Mouse (Mus musculus): ENCODE measurements at regions not wholly inside any gene's neighbourhood (a gene's known extent, or its start where the extent isn't known, plus 50 kb on each side); places are given as distances from the start of the nearest gene placed in this dataset.

- peak; percentile 72; the same call in 1 of the 2 replicates for ATAC-seq (ENCODE audit: low FRiP score)
- Histone ChIP-seq H3K4me2 (no peak overlapping the region), H3K9me3 (no peaks in the 10 kb centered on the region), H3K27me3 (0 out of 2 replicates have a peak, but pooled peaks cover 2% of the 10 kb centered on the region), H3K36me3 (replicated peaks) (no peaks in the 10 kb centered on the region), H3K4me1 (no peaks in the 10 kb centered on the region), H3K27ac (no peak overlapping the region), H3K4me3 (replicated peaks) (no peak overlapping the region), H3K9ac (no peak overlapping the region)
- WGBS, result 20% methylated on average over 10 of the region's 10 CpGs
These were observed 199.6 kb downstream of the Foxa2 start for GRCm38 (mm10) chr2:147846968-147847749.

GRCm38 (mm10) chr2:147845256-147845655 is 201.5 kb downstream of the Foxa2 start:
- 83% methylated on average over 1 of the region's 1 CpGs for WGBS

DNA sequence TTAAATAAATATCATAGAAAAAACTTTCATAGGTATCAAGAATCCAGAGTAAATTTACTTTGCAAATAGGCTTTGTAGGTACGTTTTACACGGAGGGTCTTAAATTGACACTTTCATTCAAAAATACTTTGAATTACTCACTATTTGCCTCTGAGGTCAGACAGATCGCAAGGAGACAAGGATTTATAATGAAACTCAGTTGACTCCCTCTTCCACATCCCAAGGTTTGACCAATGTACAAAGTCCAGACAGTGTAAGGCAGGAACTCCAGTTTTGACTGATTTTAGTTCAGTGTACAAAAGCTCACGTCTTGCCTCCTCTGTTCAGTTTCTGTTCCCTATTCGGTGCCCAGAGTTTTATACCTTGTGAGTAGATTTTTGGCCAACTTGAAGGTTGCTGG is 205.8 kb downstream of the Foxa2 start:
- Histone ChIP-seq H3K27me3 (no peaks in the 10 kb centered on the region), H3K4me2 (no peak overlapping the region), H3K27ac (no peak overlapping the region), H3K36me3 (replicated peaks) (no peaks in the 10 kb centered on the region), H3K9me3 (no peaks in the 10 kb centered on the region), H3K4me1 (no peaks in the 10 kb centered on the region), H3K9ac (no peak overlapping the region), H3K4me3 (replicated peaks) (no peak overlapping the region)
- 92% methylated on average over 5 of the region's 5 CpGs for WGBS
- no peak for ATAC-seq (ENCODE audit: low FRiP score)

More at GRCm38 (mm10) chr2:147845256-147845655, 201.5 kb downstream of the Foxa2 start:
- Histone ChIP-seq H3K27me3 (0 out of 2 replicates have a peak, but pooled peaks cover 2% of the 10 kb centered on the region), H3K36me3 (replicated peaks) (no peaks in the 10 kb centered on the region), H3K4me1 (no peaks in the 10 kb centered on the region), H3K9me3 (no peaks in the 10 kb centered on the region), H3K27ac (no peak overlapping the region), H3K4me3 (replicated peaks) (no peak overlapping the region), H3K4me2 (no peak overlapping the region), H3K9ac (no peak overlapping the region)
- ATAC-seq (ENCODE audit: low FRiP score), result no peak

- Histone ChIP-seq H3K9ac (no peak overlapping the region), H3K27ac (no peak overlapping the region), H3K27me3 (no peaks in the 10 kb centered on the region), H3K9me3 (no peaks in the 10 kb centered on the region), H3K36me3 (replicated peaks) (no peaks in the 10 kb centered on the region), H3K4me3 (replicated peaks) (no peak overlapping the region), H3K4me2 (no peak overlapping the region), H3K4me1 (no peaks in the 10 kb centered on the region)
- 80% methylated on average over 4 of the region's 4 CpGs for WGBS
- ATAC-seq (ENCODE audit: low FRiP score), result no peak
These were observed 208.2 kb downstream of the Foxa2 start for GRCm38 (mm10) chr2:147838613-147839012.

GRCm38 (mm10) chr2:147830551-147830950 is 216.2 kb downstream of the Foxa2 start:
- WGBS, result 42% methylated on average over 6 of the region's 6 CpGs
- Histone ChIP-seq H3K4me1 (peaks cover 2% of the 10 kb centered on the region; the same call in 1 of the 2 replicates), H3K4me2 (no peak overlapping the region), H3K9ac (no peak overlapping the region), H3K27ac (no peak overlapping the region), H3K4me3 (replicated peaks) (no peak overlapping the region), H3K36me3 (replicated peaks) (no peaks in the 10 kb centered on the region), H3K27me3 (no peaks in the 10 kb centered on the region), H3K9me3 (no peaks in the 10 kb centered on the region)
- no peak for ATAC-seq (ENCODE audit: low FRiP score)

DNA sequence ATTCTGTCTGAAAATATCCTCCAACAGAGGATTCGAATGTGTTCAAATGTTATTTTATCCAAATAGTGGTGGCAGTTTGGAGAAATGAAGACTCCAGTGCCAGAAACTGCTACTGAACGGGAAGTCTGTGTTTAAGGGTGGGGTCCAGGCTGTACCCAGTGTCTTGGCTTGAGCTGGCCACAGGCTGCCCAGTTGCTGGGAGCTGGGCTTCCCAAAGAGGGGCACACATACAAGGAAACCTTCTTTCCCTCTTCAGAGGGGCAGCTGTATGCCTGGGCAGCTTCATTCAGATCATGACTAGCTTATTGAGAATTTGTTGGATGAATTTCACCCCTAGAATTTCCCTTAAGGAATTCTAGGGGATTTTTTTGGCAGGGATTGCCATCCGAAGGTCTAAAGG is 229.8 kb downstream of the Foxa2 start:
- WGBS, result 92% methylated on average over 3 of the region's 3 CpGs
- no peak overlapping the region for H3K4me2 ChIP-seq
- no peaks in the 10 kb centered on the region for H3K36me3 ChIP-seq (replicated peaks)
- H3K9ac ChIP-seq, result no peak overlapping the region
- no peaks in the 10 kb centered on the region for H3K9me3 ChIP-seq
- H3K4me1 ChIP-seq, result no peaks in the 10 kb centered on the region
- no peak overlapping the region for H3K4me3 ChIP-seq (replicated peaks)
- no peak for ATAC-seq (ENCODE audit: low FRiP score)
- H3K27ac ChIP-seq, result no peak overlapping the region
- no peaks in the 10 kb centered on the region for H3K27me3 ChIP-seq

- Histone ChIP-seq H3K4me3 (replicated peaks) (no peak overlapping the region), H3K36me3 (replicated peaks) (no peaks in the 10 kb centered on the region), H3K4me2 (no peak overlapping the region), H3K9ac (no peak overlapping the region), H3K27me3 (no peaks in the 10 kb centered on the region), H3K27ac (no peak overlapping the region), H3K9me3 (no peaks in the 10 kb centered on the region), H3K4me1 (no peaks in the 10 kb centered on the region)
- WGBS, result 88% methylated on average over 3 of the region's 3 CpGs
- no peak for ATAC-seq (ENCODE audit: low FRiP score)
These were observed 232.5 kb downstream of the Foxa2 start for GRCm38 (mm10) chr2:147814231-147814630.

GRCm38 (mm10) chr2:147813516-147813915 is 233.3 kb downstream of the Foxa2 start:
- Histone ChIP-seq H3K4me1 (no peaks in the 10 kb centered on the region), H3K36me3 (replicated peaks) (no peaks in the 10 kb centered on the region), H3K9ac (no peak overlapping the region), H3K4me2 (no peak overlapping the region), H3K9me3 (no peaks in the 10 kb centered on the region), H3K27ac (no peak overlapping the region), H3K4me3 (replicated peaks) (no peak overlapping the region), H3K27me3 (peaks cover 7% of the 10 kb centered on the region; the same call in 1 of the 2 replicates)
- 86% methylated on average over 2 of the region's 2 CpGs for WGBS
- no peak for ATAC-seq (ENCODE audit: low FRiP score)

DNA sequence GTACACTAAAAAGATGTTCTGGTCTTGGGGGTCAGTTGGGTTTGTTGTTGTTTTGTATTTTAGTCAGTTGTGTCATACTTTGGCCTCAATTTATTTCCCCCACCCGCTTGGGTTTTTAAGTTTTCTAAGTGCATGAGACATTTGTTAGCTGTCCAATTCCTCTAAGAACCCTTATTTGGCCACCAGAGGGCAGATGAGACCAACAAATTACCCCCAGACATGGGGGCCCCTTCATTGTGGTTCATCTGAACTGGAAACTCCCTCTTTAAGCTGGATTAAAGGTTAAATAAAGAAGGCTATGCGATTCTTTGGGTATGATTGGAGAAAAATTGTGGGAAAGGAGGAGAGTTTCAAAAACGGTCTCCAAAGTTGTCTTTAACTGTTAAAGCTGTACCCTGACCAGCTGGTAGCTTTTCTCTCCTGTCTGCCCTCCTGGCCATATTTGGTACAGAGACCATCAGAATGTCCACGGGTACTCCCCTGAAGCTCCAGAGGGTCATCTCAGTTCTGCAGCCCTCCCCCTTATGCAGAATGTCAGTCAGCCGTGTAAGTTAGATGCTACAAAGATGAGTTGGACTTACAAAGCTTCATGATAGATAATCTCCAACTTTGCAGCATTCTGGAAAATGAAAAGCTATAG is 238.6 kb downstream of the Foxa2 start:
- Histone ChIP-seq H3K4me3 (replicated peaks) (no peak overlapping the region), H3K9me3 (no peaks in the 10 kb centered on the region), H3K36me3 (replicated peaks) (no peaks in the 10 kb centered on the region), H3K4me1 (no peaks in the 10 kb centered on the region), H3K27ac (no peak overlapping the region), H3K4me2 (no peak overlapping the region), H3K9ac (no peak overlapping the region), H3K27me3 (peaks cover 11% of the 10 kb centered on the region)
- 0 out of 2 replicates have a peak, but pooled peaks have one; percentile 55 for ATAC-seq (ENCODE audit: low FRiP score)
- WGBS, result 47% methylated on average over 5 of the region's 5 CpGs

DNA sequence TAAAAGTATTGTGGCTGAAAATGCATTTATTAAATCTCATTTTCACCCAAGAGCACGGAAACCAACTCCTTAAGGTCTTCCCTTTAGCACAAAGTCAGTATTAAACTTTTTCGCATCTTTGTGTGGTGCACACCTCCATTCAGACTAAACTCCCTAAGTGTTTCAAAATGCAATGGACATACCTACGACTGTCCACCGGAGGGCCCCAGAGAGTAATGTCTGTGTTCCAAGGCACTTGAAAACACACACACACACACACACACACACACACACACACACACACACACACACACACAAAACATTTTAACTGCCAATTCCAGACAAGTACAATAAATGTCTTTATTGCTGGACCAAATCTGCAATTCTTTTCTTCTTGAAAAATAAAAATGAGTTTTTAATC is 243.7 kb downstream of the Foxa2 start:
- 31% methylated on average over 4 of the region's 4 CpGs for WGBS
- Histone ChIP-seq H3K36me3 (replicated peaks) (no peaks in the 10 kb centered on the region), H3K9me3 (no peaks in the 10 kb centered on the region), H3K27me3 (peaks cover 4% of the 10 kb centered on the region), H3K4me2 (no peak overlapping the region), H3K4me1 (no peaks in the 10 kb centered on the region), H3K9ac (no peak overlapping the region), H3K27ac (no peak overlapping the region), H3K4me3 (replicated peaks) (no peak overlapping the region)
- ATAC-seq (ENCODE audit: low FRiP score), result no peak

DNA sequence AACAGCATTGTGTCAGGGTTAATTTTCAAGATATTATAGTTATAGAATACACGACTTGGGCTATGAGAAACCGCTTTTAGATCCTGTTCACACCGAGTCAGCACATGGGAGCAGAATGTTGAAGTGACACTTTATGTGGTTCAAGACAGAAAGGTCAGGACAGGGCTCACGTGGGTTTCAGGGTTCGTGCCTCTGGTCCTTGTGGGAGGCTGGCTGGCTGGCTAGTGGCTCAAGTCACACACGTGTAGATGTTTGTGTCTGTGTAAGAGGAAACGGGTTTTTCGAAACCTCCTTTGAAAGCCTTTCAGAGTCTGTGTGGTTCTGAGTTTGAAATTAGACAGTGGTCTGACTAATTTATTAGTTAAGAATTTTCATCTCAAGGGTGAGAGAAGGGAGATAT is 255.3 kb downstream of the Foxa2 start:
- H3K27ac ChIP-seq, result no peak overlapping the region
- no peak overlapping the region for H3K4me3 ChIP-seq (replicated peaks)
- peaks cover 6% of the 10 kb centered on the region; the same call in 1 of the 2 replicates for H3K27me3 ChIP-seq
- no peaks in the 10 kb centered on the region for H3K9me3 ChIP-seq
- no peak overlapping the region for H3K4me2 ChIP-seq
- H3K4me1 ChIP-seq, result no peaks in the 10 kb centered on the region
- H3K36me3 ChIP-seq (replicated peaks), result no peaks in the 10 kb centered on the region
- ATAC-seq (ENCODE audit: low FRiP score), result no peak
- 83% methylated on average over 8 of the region's 8 CpGs for WGBS
- H3K9ac ChIP-seq, result no peak overlapping the region

DNA sequence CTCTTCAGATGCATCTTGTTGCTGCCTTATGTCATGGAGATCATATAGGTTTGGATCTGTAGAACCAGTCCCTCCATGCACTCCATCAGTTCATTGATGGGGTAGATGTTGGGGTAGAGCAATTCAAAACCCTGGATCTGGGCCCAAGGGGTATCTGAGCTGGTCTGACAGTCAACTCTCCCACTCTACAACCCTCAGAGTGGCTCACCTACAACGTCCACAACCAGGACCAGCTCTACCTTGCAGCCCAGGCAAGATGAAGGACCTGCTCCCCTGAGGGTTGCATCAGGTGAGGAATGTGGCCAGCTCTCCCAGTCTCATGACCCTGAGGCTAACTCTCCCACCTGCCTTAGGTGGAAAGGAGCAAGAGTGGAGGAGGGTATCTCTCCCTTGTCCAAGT is 256.9 kb downstream of the Foxa2 start:
- no peak for ATAC-seq (ENCODE audit: low FRiP score)
- Histone ChIP-seq H3K27ac (no peak overlapping the region), H3K4me3 (replicated peaks) (no peak overlapping the region), H3K27me3 (peaks cover 6% of the 10 kb centered on the region; the same call in 1 of the 2 replicates), H3K36me3 (replicated peaks) (no peaks in the 10 kb centered on the region), H3K9me3 (no peaks in the 10 kb centered on the region), H3K4me1 (no peaks in the 10 kb centered on the region), H3K4me2 (no peak overlapping the region), H3K9ac (no peak overlapping the region)
- WGBS, result 90% methylated on average over 1 of the region's 1 CpGs

- Histone ChIP-seq H3K9me3 (no peaks in the 10 kb centered on the region), H3K27ac (no peak overlapping the region), H3K4me1 (no peaks in the 10 kb centered on the region), H3K27me3 (peaks cover 6% of the 10 kb centered on the region; the same call in 1 of the 2 replicates), H3K36me3 (replicated peaks) (no peaks in the 10 kb centered on the region), H3K9ac (no peak overlapping the region), H3K4me3 (replicated peaks) (no peak overlapping the region), H3K4me2 (no peak overlapping the region)
- ATAC-seq (ENCODE audit: low FRiP score), result no peak
- 10% methylated on average over 3 of the region's 3 CpGs for WGBS
These were observed 257.5 kb downstream of the Foxa2 start for GRCm38 (mm10) chr2:147789268-147789667.

All from forebrain, embryonic 12.5 days (tissue).